Mouse (Mus musculus) testis, postnatal 14 days (tissue): ENCODE measurements around the gene Rbm4b.
"Not testable (repeated sequence)": the region's sequence is repeated elsewhere in the genome, so short reads cannot be mapped to it uniquely, and the experiment has no call there.

Experiments used
- DNase-seq: peaks from one replicate; pipeline ENCODE4 v3.0.0; 2021; ENCODE audit warnings: low spot score

Rbm4b gene

DNA sequence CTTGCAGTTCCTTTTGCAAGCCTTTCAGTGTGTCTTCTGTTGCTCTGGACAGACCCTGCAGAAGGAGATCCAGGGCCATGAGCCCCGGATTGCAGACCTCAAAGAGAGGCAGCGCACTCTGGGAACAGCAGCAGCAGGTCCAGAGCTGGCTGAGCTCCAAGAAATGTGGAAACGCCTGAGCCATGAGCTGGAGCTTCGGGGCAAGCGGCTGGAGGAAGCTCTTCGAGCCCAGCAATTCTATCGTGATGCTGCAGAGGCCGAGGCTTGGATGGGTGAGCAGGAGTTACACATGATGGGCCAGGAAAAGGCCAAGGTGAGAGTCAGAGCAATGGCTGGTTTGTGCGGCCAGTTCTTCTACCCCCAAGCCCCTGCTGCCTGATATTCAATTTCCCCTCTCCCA, 11.2 kb upstream of the Rbm4b start:
- no peak for DNase-seq

DNA sequence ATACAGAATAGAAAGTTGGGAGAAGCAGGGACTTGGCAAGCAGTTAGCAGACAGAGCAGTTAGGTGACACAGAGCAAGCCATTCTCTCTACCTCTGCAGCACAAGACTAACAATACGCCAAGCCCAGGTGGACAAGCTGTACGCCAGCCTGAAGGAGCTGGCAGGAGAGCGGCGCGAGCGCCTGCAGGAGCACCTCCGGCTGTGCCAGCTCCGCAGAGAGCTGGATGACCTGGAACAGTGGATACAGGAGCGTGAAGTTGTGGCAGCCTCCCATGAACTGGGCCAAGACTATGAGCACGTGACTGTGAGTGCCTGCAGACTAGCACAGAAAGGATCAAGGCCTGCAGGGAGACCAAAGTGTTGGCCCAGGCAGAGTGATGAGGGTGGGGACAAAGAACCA, 10.6 kb upstream of the Rbm4b start:
- no peak for DNase-seq

- DNase-seq: no peak
These were observed 9.7 kb upstream of the Rbm4b start for GRCm38 (mm10) chr19:4746611-4747010.

DNA sequence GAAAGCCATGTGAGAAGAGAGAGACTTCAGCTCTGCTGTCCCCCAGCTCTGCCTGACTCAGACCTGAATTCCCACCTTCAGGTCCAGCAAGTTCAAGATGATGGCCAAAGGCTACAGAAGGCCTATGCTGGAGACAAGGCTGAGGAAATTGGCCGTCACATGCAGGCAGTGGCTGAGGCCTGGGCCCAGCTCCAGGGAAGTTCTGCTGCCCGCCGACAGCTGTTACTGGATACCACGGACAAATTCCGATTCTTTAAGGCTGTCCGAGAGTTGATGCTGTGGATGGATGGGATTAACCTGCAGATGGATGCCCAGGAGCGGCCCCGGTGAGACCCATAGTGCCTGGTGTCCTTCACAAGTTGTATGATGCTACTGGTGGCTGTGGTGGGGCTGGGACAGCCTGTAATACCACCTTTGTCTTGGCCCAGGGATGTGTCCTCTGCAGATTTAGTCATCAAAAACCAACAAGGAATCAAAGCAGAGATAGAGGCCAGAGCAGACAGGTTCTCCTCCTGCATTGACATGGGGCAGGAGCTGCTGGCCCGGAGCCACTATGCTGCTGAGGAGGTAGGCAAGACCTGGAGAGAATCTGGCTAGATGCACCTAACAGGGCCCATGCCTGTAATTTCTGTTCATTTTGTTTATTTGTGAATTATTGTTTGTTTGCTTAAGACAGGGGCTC, 8.5 kb upstream of the Rbm4b start:
- DNase-seq: no peak

DNA sequence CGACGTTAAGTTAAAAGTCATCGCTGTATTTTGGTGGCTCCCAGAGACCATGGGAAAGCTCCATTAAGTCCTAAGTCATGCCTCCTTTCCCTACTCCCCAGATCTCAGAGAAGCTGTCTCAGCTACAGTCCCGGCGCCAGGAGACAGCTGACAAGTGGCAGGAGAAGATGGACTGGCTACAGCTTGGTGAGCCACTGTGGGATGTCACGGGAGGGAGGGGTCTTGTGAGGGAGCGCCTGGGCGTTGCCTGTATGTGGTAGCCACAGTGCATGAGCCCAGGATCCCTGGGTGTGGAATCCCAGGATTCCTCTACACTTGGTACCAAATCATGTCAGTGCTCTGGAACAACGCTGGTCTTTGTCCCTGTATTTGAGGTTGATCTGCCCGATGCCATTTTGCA, 7.8 kb upstream of the Rbm4b start:
- DNase-seq: no peak

DNA sequence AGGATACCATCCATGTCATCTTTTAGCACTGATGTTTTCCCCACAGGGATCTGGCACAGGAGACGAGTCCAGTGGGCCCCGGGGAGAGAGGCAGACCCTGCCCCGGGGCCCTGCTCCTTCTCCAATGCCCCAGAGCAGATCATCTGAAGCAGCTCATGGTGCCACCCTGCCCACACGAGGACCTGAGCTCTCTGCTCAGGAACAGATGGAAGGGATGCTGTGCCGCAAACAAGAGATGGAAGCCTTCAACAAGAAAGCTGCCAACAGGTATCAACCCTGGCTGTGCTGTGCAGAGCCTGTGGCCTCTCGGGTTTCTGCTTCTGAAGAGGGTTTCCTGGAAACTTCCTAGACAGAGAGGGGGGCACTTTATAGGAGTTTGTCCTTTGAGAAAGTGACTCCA, 6.3 kb upstream of the Rbm4b start:
- DNase-seq: no peak

- DNase-seq: peak; percentile 81
These were observed 618 bp upstream of the Rbm4b start for GRCm38 (mm10) chr19:4755565-4756192.

GRCm38 (mm10) chr19:4756921-4757320, 624 bp downstream of the Rbm4b start:
- no peak for DNase-seq

DNA sequence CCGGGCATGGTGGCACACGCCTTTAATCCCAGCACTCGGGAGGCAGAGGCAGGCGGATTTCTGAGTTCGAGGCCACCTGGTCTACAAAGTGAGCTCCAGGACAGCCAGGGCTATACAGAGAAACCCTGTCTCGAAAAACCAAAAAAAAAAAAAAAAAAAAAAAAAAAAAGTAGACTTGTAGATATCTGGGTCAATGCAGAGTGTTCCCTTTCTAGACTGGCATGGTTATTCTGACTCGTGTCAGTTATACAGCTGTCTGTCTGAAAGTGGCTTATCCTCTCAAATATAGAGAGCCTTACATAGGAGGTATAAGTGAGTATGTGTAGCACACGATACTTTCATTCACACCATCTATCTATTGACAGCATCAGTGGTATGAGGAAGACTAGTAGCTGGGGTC, 4.2 kb downstream of the Rbm4b start:
- DNase-seq: not testable (repeated sequence)

DNA sequence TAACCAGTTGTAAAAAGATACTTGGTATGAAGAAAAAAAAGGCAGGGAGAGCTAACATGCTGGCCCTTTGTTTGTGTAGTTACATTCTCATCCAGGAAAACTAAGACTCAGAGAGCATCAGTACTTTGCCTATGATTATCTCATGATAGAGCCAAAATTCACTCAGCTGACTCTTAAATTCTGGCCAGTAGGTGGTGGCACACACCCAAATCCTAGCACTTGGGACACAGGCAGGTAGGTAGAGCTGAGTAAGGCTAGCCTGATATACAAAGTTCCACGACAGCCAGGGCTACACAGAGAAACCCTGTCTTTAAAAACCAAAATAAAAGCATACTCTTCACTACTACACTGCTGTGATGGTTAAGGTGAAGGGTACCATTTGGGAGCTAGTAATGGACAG, 6.6 kb downstream of the Rbm4b start:
- no peak for DNase-seq

GRCm38 (mm10) chr19:4767507-4768148, 11.3 kb downstream of the Rbm4b start:
- DNase-seq: no peak

GRCm38 (mm10) chr19:4772785-4773184, 16.5 kb downstream of the Rbm4b start:
- no peak for DNase-seq

GRCm38 (mm10) chr19:4782891-4783290, 26.6 kb downstream of the Rbm4b start:
- no peak for DNase-seq

DNA sequence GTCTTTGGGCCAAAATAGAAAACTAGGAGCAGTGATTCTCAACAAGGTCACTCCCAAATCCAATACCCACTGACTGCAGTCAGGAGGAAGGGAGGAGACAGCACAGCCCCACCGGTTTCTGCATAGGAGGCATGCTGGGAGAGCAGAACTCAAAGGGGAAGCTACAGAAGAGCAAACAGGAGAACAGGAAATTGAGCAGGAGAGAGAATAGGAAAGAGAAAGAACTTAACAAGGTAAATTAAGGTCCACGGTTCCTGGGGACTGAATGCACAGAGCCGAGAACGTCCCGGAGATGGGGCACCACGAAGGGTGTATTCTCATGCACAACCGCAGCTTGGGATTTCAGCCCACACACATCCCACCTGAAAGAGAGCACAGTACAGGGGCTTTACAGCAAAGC, 28.9 kb downstream of the Rbm4b start:
- DNase-seq: no peak

DNA sequence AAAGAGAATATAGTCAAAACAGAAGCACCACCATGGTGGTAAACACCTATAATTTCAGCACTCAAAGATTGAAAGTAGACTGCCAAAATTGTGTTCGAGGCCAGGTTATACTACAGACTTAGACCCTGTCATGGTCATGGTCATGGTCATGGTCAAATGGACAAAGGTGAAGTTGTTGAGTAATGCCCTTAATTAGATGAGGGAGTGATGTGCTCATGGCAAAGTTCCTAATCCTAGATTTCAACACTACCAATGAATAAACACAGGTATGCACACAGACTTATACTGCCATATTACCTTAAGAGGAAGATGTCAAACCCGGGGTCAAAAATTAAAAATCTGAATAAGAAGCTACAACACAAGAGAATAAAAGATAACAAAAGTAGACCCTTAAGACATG, 30.0 kb downstream of the Rbm4b start:
- DNase-seq: no peak

DNA sequence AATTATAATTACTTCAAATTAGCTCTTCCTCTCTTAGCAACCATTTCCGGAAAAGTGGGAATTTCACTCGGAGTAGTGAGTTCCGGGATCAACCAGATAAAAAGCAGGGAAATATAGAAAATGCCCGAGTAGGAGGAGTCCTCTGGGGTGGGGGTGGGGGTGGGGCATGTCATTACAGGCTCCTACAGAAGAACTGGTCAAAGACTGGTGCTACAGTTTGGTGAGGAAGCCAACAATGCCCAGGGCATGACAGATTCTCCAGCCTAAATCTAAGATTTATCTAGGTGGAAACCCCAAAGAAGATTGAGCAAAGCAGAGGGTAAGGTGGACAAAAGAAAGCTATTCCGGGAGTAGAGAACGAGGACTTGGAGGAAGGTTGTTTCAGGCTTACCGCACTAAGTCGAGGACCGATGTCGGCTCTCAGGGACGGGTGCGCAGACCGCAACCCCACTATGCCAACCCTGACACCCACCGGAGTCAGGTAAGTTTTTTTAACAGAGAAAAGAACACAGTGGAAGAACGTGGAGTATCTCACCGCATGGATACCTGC, 37.1 kb downstream of the Rbm4b start:
- no peak for DNase-seq

DNA sequence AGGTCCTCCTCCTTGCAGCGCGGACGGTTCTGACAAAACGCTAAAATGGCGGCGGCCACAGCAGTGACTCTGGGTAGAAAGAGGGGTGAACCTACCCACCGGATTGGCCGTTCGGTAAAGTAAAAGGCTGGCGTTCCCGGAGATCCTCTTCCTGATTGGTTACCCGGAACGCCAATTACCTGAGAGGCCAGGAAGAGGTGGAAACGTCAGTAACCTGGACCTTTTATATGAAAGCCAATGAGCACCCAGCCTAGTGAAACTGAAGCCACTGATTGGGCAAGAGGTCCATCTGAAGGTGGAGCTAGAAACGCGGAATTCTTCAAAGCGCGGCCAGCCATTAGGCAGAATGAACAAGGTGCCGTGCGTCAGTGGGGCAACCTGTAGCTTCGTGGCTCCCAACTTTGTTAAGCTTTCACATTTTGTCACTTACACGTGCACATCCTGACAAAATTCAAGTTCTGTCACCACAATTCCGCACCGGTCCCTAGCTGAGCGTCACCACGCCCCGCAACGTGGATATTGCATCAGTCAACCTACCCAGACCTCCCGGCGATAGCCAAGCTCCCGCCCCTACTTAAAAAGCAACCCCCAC, 37.6 kb downstream of the Rbm4b start, which contains the start of gene Rbm4:
Rbm4 (minus strand) TSS at position 71 of the 592 bp plus-strand sequence.
- DNase-seq: peak; percentile 99

DNA sequence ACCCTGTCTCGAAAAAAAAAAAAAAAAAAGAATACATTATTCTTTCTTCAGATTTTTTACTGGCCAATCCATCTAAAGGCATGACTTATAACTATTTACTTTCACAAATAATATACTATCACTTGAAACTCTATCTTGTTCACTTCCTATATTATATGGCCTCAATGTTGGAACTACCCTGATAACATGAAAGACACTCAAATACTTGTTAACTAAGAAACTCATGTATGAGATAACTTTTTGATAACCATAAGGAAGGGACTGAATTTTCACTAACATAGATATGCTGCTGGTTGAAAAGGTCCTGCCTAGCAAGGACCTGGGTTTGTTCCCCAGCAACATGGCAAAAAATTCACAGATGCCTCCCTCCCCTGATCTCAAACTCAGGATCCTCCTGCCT, 39.6 kb downstream of the Rbm4b start:
- DNase-seq: no peak

- no peak for DNase-seq
These were observed 41.5 kb downstream of the Rbm4b start for GRCm38 (mm10) chr19:4797846-4798245.

- DNase-seq: no peak
These were observed 42.8 kb downstream of the Rbm4b start for GRCm38 (mm10) chr19:4799083-4799482.

DNA sequence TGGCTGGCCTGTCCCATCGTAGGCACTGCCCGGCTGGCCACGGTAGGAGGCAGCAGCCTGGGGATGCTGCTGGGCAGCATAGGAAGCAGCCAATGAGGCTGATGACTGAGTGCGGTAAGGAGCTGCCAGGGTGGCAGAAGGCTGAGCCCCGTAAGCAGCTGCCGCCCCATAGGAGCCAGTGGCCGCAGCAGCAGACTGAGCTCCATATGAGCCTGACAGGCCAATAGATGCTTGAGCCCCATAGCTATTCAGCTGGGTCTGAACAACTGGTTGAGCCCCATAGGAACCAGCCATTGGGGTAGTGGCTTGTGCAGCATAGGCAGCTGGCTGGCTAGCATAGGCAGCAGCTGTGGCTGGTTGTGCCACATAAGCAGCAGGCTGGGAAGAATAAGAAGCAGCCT, 46.4 kb downstream of the Rbm4b start:
- no peak for DNase-seq

DNA sequence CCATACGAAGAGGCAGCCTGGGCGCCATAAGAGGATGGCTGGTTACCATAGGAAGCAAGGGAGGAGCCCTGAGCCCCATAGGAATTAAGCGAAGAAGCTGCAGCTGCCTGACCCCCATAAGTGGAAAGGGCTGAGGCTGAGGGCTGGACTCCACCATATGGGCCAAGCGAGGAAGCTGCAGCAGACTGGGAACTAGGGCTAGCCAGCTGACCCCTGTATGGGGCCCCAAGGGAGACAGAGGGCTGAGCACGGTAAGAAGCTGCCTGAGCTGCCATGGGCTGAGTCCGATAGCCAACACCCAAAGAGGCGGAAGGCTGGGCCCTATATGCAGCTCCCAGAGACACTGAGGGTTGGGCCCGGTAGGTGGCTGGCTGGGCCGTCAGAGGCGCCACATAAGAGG, 47.0 kb downstream of the Rbm4b start:
- DNase-seq: no peak

- no peak for DNase-seq
These were observed 54.0 kb downstream of the Rbm4b start for GRCm38 (mm10) chr19:4810309-4810708.
